Mouse (Mus musculus): ENCODE measurements at regions not wholly inside any gene's neighbourhood (a gene's known extent, or its start where the extent isn't known, plus 50 kb on each side); places are given as distances from the start of the nearest gene placed in this dataset.

DNA sequence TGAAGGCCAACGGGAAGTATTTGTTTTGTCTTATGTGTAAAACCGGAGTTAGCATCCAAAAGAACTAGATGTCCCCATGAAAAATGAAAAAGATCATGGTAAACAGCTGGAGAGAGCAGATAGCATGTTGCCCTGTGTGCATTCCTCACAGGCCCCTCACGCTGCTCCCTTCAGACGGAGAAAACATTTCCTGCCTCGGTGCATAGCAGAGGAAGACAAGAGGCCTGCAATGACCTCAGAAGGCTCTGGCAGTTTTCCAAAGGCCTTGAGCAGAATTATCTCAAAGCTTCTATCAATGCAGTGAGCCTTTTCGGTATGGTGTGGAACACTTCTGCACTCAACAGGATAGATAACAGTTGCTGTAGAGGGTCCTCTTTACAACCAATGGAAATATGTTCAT, 101.3 kb upstream of the Ccn2 start:
- DNase-seq (ENCODE audit: low spot score in 2 of 2), result no peak

- no peak for DNase-seq (ENCODE audit: low spot score in 2 of 2)
Observed at GRCm38 (mm10) chr10:24519795-24520512, 75.3 kb upstream of the Ccn2 start.

DNA sequence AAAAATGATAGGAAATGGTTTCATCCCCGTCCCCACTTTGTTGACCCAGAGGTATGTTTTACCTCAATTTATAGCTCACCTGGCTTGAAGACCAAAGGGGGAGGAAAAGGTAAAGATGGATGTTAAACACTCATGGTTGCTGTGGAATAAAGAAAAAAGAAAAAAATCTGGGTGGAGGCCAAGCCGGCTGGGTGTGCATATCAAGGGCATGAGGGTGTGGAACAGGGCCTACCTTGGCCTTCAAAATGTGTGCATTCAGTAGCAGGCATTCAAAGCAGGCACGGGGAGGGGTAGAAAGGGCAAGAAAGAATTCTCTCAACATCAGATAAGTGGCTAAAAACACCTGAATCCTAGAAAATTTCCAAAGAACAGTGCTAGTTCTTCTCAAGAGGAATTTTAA, 74.7 kb upstream of the Ccn2 start:
- no peak for DNase-seq (ENCODE audit: low spot score in 2 of 2)

- no peak for DNase-seq (ENCODE audit: low spot score in 2 of 2)
Observed at GRCm38 (mm10) chr10:24532776-24533175, 62.5 kb upstream of the Ccn2 start.

- DNase-seq (ENCODE audit: low spot score in 2 of 2), result no peak
Observed at GRCm38 (mm10) chr10:24534901-24535300, 60.3 kb upstream of the Ccn2 start.

DNA sequence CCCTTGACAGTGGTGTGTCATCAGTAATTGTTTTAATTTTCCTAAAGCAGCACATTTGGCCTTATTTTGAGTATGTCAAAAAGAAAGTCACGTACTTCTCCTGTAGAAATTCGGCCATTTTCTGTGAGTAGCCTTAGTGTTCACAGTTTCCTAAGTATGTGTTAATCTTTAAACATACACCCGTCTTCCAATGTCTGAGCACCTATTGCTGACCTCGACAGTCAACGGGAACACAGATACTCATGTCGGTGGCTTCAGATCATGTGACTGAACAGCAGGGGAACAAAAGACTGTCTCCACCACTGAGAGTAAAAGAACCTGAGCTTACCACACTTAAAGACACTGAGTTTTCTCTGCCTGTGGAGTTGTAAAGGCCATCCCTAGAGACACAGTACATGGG, 59.8 kb upstream of the Ccn2 start:
- no peak for DNase-seq (ENCODE audit: low spot score in 2 of 2)

GRCm38 (mm10) chr10:24541990-24542389, 53.3 kb upstream of the Ccn2 start:
- DNase-seq (ENCODE audit: low spot score in 2 of 2), result no peak

Measured in frontal cortex, postnatal 36 days (tissue).